Mouse (Mus musculus): ENCODE results near the gene Scyl2. TPM values are rescaled to one million over a fixed set of nuclear protein-coding genes. Genes with fewer than 3 reads are reported as not detected.

Scyl2 gene
- total RNA-seq, 2 experiments from 2014 or later, result 42.9 to 51.9 TPM

- no peak for DNase-seq (ENCODE audit: low spot score in 2 of 2)
Observed at GRCm38 (mm10) chr10:89597275-89597674, 88.8 kb downstream of the Scyl2 start.

GRCm38 (mm10) chr10:89595935-89596334 lies 90.2 kb downstream of the Scyl2 start:
- no peak for DNase-seq (ENCODE audit: low spot score in 2 of 2)

GRCm38 (mm10) chr10:89595514-89595913 lies 90.6 kb downstream of the Scyl2 start:
- no peak for DNase-seq (ENCODE audit: low spot score in 2 of 2)

GRCm38 (mm10) chr10:89594309-89594708 lies 91.8 kb downstream of the Scyl2 start:
- DNase-seq (ENCODE audit: low spot score in 2 of 2), result no peak

GRCm38 (mm10) chr10:89592797-89593196 lies 93.3 kb downstream of the Scyl2 start:
- DNase-seq (ENCODE audit: low spot score in 2 of 2), result no peak

- DNase-seq (ENCODE audit: low spot score in 2 of 2), result no peak
Observed at GRCm38 (mm10) chr10:89589877-89590276, 96.2 kb downstream of the Scyl2 start.

Other genes with a start within 250 kb of the Scyl2 start
- gene Gas2l3, start 242.3 kb downstream of the Scyl2 start, total RNA-seq (2021), result 1 to 10 TPM; 2.2 TPM
- gene Nr1h4, start 152.7 kb downstream of the Scyl2 start, total RNA-seq (2021), result 10 to 100 TPM in 1 of 2 experiments, 1 to 10 TPM in 1; 6.7 to 17.2 TPM
- not detected for gene Slc17a8, start 65.0 kb downstream of the Scyl2 start, total RNA-seq (2021)
- gene Actr6, start 46.0 kb upstream of the Scyl2 start, total RNA-seq (2021), result 10 to 100 TPM; 18.5 to 21.8 TPM
- gene Uhrf1bp1l, start 58.7 kb upstream of the Scyl2 start, total RNA-seq (2021), result 10 to 100 TPM; 57.3 to 75.8 TPM
- under 1 TPM; 0.30 to 0.99 TPM for gene Anks1b, start 187.2 kb upstream of the Scyl2 start, total RNA-seq (2021)

Data from adrenal gland, adult 18-20 months (tissue).